Mouse (Mus musculus) spleen, adult 18-20 months (tissue): ENCODE measurements around the gene Tia1.

Experiments
- DNase-seq, 2 experiments: peaks; one replicate each; pipeline ENCODE4 v3.0.0; 2022; ENCODE audit warnings: mixed read lengths in 2 of 2

Gene Tia1

GRCm38 (mm10) chr6:86433696-86434095 is 29.7 kb downstream of the Tia1 start:
- no peak for DNase-seq

DNA sequence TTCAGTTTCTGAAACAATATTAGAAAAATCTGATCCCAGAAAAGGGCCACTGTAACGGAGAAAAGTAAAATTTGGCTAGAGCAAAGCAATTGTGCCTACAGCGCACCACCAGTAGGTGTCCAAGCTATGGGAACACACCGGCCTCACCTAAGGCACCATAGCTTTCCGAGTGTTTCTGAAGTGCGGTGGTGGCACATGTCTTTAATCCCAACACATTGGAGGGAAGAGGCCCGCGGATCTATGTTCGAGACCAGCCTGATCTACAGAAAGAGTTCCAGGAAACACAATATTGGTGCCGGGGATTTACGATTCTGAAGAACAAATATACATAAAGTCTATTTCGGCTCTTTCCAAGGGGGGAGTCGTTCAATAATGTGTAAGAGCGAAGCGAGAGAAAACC is 33.7 kb downstream of the Tia1 start:
- peak; percentile 24 to 47 for DNase-seq

- DNase-seq = peak; percentile 87 to 92
These were observed 34.5 kb downstream of the Tia1 start, which contains the start of gene C87436 for GRCm38 (mm10) chr6:86438272-86439118. Gene C87436, plus strand, starts transcription at chr6:86438374.

DNA sequence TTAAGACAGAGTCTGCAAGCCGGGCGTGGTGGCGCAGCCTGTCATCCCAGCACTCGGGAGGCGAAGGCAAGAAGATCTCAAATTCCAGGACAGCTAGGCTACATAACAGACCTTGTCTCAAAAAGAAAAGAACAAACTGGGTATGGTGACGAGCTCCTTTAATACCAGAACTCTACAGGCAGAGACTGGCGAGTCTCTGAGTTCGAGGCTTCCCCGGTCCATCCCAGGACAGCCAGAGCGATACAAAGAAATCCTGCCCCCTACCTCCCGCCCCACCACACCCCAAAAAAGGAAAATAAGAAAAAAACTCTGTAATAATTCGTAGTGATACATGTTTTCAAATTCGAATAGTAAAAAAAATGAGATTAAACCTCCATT is 35.1 kb downstream of the Tia1 start:
- no peak for DNase-seq

DNA sequence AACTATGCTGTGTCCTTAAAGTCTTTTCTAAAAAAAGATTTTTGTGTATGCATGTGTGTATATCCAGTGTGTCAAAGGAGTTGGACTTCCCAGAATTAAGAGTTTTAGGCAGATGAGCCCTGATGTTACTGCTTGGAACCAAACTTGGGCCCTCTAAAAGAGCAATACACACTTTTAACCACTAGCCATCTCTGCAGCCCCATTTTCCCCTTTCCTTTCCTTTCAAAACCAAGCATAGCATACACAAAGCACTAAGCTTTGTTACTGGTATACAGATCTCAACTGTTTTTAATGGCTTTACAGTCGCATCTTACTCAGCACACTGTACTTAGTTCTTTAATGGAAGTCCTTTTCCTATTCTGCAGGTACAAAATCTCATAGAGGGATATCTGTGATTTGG is 35.5 kb downstream of the Tia1 start:
- DNase-seq = no peak

DNA sequence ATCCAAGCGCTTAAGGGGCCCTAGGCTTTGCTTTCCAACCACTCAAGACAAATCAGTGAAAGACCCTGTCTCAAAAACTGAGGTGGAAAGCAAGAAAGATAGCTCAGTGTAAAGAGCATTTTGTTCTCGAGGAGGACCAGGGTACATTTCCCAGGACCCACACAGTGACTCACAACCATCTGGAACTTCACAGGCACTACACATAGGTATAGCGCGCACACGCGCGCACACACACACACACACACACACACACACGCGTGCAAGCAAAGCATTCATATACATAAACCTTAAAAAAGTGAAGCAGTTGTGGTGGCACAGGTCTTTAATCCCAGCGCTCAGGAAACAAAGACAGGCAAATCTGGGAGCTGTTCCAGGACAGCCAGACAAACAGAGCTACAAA is 37.6 kb downstream of the Tia1 start:
- no peak for DNase-seq

GRCm38 (mm10) chr6:86445551-86445950 is 41.5 kb downstream of the Tia1 start:
- no peak for DNase-seq

DNA sequence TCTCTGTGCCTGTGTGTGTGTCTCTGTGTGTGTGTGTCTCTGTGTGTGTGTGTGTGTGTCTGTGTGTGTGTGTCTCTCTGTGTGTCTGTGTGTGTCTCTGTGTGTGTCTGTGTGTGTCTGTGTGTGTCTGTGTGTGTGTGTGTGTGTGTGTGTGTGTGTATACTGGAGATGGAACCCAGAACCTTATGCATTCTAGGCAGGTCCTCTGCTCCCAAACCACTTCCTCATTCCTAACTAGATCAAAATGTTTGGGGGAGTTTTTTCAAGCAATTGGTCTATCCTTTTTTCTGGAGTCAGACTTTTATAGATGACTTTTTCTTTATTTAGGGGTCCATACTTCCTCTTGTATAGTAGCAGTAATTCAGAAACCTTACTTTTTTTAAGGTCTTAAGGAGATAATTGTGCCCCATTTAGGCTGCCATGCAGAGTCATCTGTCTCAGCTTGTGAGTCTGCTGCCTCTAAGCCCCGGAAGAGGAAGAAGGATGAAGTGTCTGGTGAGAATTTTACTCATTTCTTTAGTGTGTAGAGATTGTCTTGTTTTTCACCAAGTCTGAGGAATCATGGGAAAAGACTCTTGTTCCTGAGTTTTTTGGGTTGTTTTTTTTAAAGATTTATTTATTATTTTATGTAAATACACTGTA is 43.0 kb downstream of the Tia1 start:
- DNase-seq = no peak

DNA sequence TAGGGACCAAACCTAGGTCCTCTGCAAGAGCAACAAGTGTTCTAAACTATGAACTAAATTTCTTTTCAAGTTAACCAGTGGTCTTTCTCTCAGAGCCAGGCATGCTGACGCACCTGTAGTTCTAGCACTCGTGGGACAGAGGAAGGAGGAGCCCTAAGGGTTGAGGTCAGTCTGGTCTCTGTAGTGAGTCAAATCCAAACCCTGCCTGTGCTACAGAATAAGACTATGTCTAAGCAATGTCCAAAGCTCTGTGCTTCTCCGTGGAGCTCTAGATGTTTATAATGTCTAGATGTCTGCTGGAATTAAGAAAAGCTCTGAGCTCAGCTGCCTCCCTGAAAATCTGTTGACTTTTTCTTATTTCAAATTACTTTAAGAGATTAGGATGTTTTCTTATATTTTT is 52.7 kb downstream of the Tia1 start:
- DNase-seq = no peak

- no peak for DNase-seq
These were observed 59.1 kb downstream of the Tia1 start for GRCm38 (mm10) chr6:86463079-86463478.

- DNase-seq = no peak
These were observed 67.3 kb downstream of the Tia1 start for GRCm38 (mm10) chr6:86471317-86471716.

- DNase-seq = no peak
These were observed 67.7 kb downstream of the Tia1 start for GRCm38 (mm10) chr6:86471760-86472099.

- DNase-seq = peak; percentile 99
These were observed 68.3 kb downstream of the Tia1 start for GRCm38 (mm10) chr6:86472100-86472955.

DNA sequence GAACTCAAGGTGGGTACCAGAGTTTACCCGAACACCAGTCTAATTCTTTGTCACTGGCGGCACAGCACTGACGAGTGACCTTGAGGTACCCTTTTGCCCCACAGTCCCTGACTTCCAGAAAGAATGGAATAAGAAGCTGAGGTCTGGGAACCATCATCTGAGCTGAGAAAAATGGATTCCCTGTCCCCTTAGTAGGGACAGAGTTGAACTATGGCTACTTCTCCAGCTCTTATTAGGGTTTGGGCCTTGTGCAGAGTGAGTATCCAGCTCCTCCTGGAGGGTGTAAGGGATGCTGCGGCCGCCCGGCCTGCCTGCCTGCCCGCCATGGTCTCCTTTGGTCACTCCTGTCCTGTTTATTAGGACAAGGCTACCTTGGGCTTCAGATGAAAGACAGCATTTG is 69.1 kb downstream of the Tia1 start:
- no peak for DNase-seq

GRCm38 (mm10) chr6:86474072-86474471 is 70.1 kb downstream of the Tia1 start:
- no peak for DNase-seq

- no peak for DNase-seq
These were observed 70.7 kb downstream of the Tia1 start for GRCm38 (mm10) chr6:86474646-86475181.

- DNase-seq = no peak
These were observed 71.6 kb downstream of the Tia1 start for GRCm38 (mm10) chr6:86475462-86476167.

GRCm38 (mm10) chr6:86476931-86477330 is 72.9 kb downstream of the Tia1 start:
- DNase-seq = no peak

DNA sequence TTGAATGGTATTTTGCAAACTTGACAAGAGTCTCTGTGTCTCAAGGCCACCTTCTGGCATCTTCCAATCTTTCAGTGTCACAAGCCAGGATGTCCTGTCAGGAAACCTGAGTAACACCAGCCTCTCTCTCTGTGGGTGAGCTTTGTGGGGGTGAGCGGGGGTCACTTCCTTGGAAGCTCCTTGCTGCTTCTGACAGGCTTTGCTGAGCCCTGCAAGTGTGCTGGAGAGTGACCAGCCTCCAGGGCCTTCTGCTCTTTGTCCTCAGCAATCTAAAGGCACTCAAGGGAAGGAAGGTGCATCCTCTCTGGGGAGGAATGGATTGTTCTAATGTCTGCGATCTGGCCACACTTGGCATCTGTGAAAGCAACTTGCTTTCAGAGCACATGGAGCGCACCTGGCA is 75.3 kb downstream of the Tia1 start:
- DNase-seq = no peak

GRCm38 (mm10) chr6:86479816-86480188 is 75.8 kb downstream of the Tia1 start:
- no peak for DNase-seq

GRCm38 (mm10) chr6:86480189-86480831 is 76.3 kb downstream of the Tia1 start:
- DNase-seq = no peak

- no peak for DNase-seq
These were observed 77.9 kb downstream of the Tia1 start for GRCm38 (mm10) chr6:86481871-86482270.
